Mouse (Mus musculus) erythroblast, embryonic 14.5 days (primary cell): ENCODE data around the gene Ogfr. TPM values are rescaled to one million over a fixed set of nuclear protein-coding genes. Genes with fewer than 3 reads are reported as not detected.

Experiments used
- H3K27me3 ChIP-seq: 2 replicates; pipeline ENCODE4 v1.6.1; 2012; ENCODE audit warnings: inconsistent platforms; ENCODE audit not compliant: control insufficient read depth
- H3K36me3 ChIP-seq: 2 replicates; pipeline ENCODE4 v1.6.1; 2012; ENCODE audit warnings: mild to moderate bottlenecking, inconsistent platforms; ENCODE audit not compliant: control insufficient read depth
- H3K4me1 ChIP-seq: 2 replicates; pipeline ENCODE4 v1.6.1; 2012; ENCODE audit warnings: inconsistent platforms; ENCODE audit not compliant: control insufficient read depth
- H3K4me3 ChIP-seq: replicated peaks from 2 replicates; pipeline ENCODE3; 2012; ENCODE audit warnings: moderate library complexity, mild to moderate bottlenecking, inconsistent platforms
- H3K9me3 ChIP-seq: 2 replicates; pipeline ENCODE4 v1.6.1; 2012; ENCODE audit warnings: low read length, inconsistent platforms, mixed read lengths; ENCODE audit not compliant: control insufficient read depth
- GATA1 ChIP-seq: IDR thresholded peaks from 2 replicates; pipeline ENCODE4 v1.6.1; 2012; ENCODE audit warnings: low read length, inconsistent platforms, mixed read lengths
- TAL1 ChIP-seq: IDR thresholded peaks from 3 replicates; pipeline ENCODE4 v1.6.1; 2012; ENCODE audit warnings: low read length, inconsistent platforms, mixed read lengths
- polyA plus RNA-seq: library from polyadenylated mRNA; stranded (reverse); fragments of >175 nt; gene quantifications from 2 replicates; pipeline ENCODE4 v1.2.3, GENCODE M21; 2012

The Ogfr gene
- polyA plus RNA-seq, 1 experiment = 8.1 TPM

DNA sequence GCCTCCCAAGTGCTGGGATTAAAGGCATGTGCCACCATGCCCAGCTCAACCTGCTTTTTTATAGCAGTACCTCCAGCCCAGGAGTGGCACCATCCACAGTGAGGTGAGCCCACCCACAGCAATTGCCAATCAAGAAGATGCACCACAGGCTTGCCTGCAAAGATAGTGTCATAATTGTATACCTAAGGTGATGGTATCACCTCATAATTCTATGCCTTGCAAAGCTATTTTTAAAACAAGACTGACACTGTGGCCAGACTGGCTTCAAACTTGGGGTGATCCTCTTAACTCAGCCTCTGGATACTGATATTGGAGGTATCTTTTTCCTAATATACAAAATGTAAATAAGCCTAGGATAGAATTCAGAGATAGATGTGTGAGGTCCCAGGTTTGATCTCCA, 54.6 kb downstream of the Ogfr start:
- Histone ChIP-seq H3K36me3 (no peaks in the 10 kb centered on the region), H3K9me3 (peaks cover 25% of the 10 kb centered on the region), H3K27me3 (peaks cover 55% of the 10 kb centered on the region), H3K4me3 (no peak overlapping the region), H3K4me1 (no peaks in the 10 kb centered on the region)
- TF ChIP-seq GATA1 = no peak
- no peak for TF ChIP-seq TAL1

Other genes starting within 250 kb of the Ogfr start
- gene Slco4a1, start 133.0 kb upstream of the Ogfr start, polyA plus RNA-seq = 0.01 and 0.05 TPM in 2 replicates
- gene Ntsr1, start 89.3 kb upstream of the Ogfr start, polyA plus RNA-seq = not detected in 2 replicates
- gene Mrgbp, start 7.9 kb upstream of the Ogfr start, polyA plus RNA-seq = 0.58 and 0.87 TPM in 2 replicates
- 0.10 TPM in 1 of 2 replicates, not detected in the other for gene Col9a3, start 8.5 kb downstream of the Ogfr start, polyA plus RNA-seq
- not detected in 2 replicates for gene Tcfl5, start 53.5 kb downstream of the Ogfr start, polyA plus RNA-seq
- gene Dido1, start 120.8 kb downstream of the Ogfr start, polyA plus RNA-seq = 1.1 and 1.6 TPM in 2 replicates
- gene Gid8, start 120.9 kb downstream of the Ogfr start, polyA plus RNA-seq = 4.3 and 5.4 TPM in 2 replicates
- gene Slc17a9, start 136.0 kb downstream of the Ogfr start, polyA plus RNA-seq = 0.13 and 0.18 TPM in 2 replicates
- not detected in 2 replicates for gene Bhlhe23, start 187.7 kb downstream of the Ogfr start, polyA plus RNA-seq